Mouse (Mus musculus) liver, embryonic 14.5 days (tissue): ENCODE results near the gene Rtp3. TPM values are rescaled to one million over a fixed set of nuclear protein-coding genes. Genes with fewer than 3 reads are reported as not detected.
A peak's percentile ranks its signal among the peaks of the same experiment; 100 is the strongest.

Source experiments
- ATAC-seq: fragments of 200-750 bp; cut with Nextera tagmentation; 2 replicates; pipeline ENCODE4 v1.8.0; 2017; ENCODE audit warnings: moderate number of reproducible peaks, mild to moderate bottlenecking, moderate library complexity; ENCODE audit not compliant: insufficient read depth
- DNase-seq, 3 experiments: peaks; one replicate each; pipeline ENCODE4 v3.0.0-alpha.2; 2012 to 2013; ENCODE audit warnings: low read depth in 3 of 3, low spot score in 3 of 3
- H3K27ac ChIP-seq: fragments of 300-500 bp; sonication (generic); 2 replicates; pipeline ENCODE4 v1.5.1; 2014; ENCODE audit warnings: moderate library complexity, mild to moderate bottlenecking, control low read depth, inconsistent platforms
- H3K27me3 ChIP-seq: fragments of 300-500 bp; sonication (generic); 2 replicates; pipeline ENCODE4 v1.6.1; 2014; ENCODE audit warnings: mild to moderate bottlenecking, low read length, moderate library complexity; ENCODE audit not compliant: control insufficient read depth, insufficient read depth
- H3K36me3 ChIP-seq: fragments of 300-500 bp; sonication (generic); replicated peaks from 2 replicates; pipeline ENCODE4 v1.6.1; 2014; ENCODE audit warnings: low read depth; ENCODE audit not compliant: control insufficient read depth, insufficient read depth
- H3K4me1 ChIP-seq, 2 experiments: fragments of 200-500 bp in 1 of 2; fragments of 300-500 bp in 1 of 2; sonication (generic) in 1 of 2; replicated peaks; 2 replicates each; pipeline ENCODE4 v1.6.1; 2012 to 2014; ENCODE audit warnings: antibody characterized with exemption in 1 of 2, inconsistent platforms in 1 of 2, low read length in 1 of 2; ENCODE audit not compliant: control insufficient read depth in 2 of 2, insufficient read depth in 2 of 2
- H3K4me2 ChIP-seq: fragments of 300-500 bp; sonication (generic); 2 replicates; pipeline ENCODE4 v1.6.1; 2014; ENCODE audit warnings: low read depth, mild to moderate bottlenecking, control low read depth, moderate library complexity
- H3K4me3 ChIP-seq, 2 experiments: fragments of 200-500 bp in 1 of 2; fragments of 300-500 bp in 1 of 2; sonication (generic) in 1 of 2; 2 replicates each; pipeline ENCODE4 v1.5.1; 2012 to 2014; ENCODE audit warnings: low read depth in 2 of 2, low read length in 2 of 2, mild to moderate bottlenecking in 2 of 2, control low read depth in 1 of 2, inconsistent platforms in 1 of 2, moderate library complexity in 1 of 2; ENCODE audit not compliant: insufficient read depth in 1 of 2
- H3K9ac ChIP-seq: fragments of 300-500 bp; sonication (generic); replicated peaks from 2 replicates; pipeline ENCODE4 v1.6.1; 2014; ENCODE audit warnings: mild to moderate bottlenecking, control low read depth, moderate library complexity
- H3K9me3 ChIP-seq: fragments of 300-500 bp; sonication (generic); 2 replicates; pipeline ENCODE4 v1.6.1; 2016; ENCODE audit warnings: low read length, mixed read lengths; ENCODE audit not compliant: control insufficient read depth
- CTCF ChIP-seq: IDR thresholded peaks from 2 replicates; pipeline ENCODE4 v1.5.1; 2016; ENCODE audit warnings: antibody characterized with exemption, low read depth, control low read depth
- EP300 ChIP-seq: IDR thresholded peaks from 2 replicates; pipeline ENCODE4 v1.6.1; 2016; ENCODE audit warnings: antibody characterized with exemption, low read depth
- WGBS: fragments of 180-500 bp; shearing (Covaris S2); extraction: QIAGEN DNeasy Blood & Tissue Kit; methylation state at CpG from one replicate; pipeline ENCODE4 v1.1.7; 2014; ENCODE audit not compliant: insufficient replicate concordance; 5-methylcytosine and 5-hydroxymethylcytosine counted together
- polyA plus RNA-seq, 2 experiments: library from polyadenylated mRNA; depleted of rRNA in 1 of 2; stranded (reverse) in 1 of 2; unstranded in 1 of 2; fragments of >200 nt; fragmentation: Nextera tagmentation in 1 of 2; extraction: Ambion mirVana in 1 of 2; gene quantifications; 2 replicates each; pipeline versions ENCODE4 v1.2.1 to v1.2.3; 2012 to 2014

The Rtp3 gene
- polyA plus RNA-seq, 2 experiments: 15.6 to 26.0 TPM

DNA sequence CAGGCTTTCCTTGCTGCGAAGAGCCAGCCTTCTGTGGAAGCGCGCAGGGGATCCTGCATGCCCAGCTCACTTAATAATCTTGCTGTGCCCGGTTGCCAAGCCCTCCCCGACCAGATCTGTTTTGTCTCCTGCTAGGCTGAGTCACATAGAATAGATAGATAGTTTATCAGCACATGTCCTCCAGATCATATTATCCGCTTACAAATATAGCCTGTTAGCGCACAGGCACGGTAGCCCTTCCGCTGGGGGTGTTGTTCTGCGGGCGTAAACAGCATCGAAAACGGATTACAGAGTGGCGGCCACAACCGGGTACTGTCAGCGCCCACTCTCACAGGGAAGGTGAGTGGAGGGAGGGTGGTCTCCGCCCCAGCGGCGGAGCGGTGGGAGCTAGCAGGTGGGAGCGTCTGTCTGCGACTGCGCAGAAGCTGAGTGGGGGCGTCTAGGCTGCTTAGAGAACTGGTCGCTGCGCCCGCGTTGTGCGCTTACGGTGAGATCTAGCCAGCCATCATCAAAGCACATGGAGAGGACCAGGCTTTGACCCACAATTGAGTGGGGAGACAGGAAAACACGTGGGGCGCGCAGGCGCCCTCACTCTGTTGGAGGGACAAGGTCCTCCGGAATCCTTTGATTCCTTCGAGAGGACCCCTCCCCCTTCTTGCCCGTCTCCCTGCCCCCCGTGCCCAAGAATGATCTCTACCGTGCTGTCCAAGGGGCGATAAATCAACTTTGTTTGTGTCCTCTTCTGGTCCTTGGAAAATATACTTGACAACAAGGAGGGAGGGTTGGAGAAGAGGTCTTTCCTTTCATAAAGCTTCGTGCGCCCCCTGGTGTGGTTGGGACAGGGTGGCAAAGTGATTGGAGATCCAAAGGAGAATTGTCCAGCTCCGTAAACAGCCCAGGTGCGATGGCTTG, 36.6 kb downstream of the Rtp3 start:
- WGBS: 2% methylated on average over 44 of the region's 44 CpGs
- DNase-seq: peak in 2 of 3 experiments; percentile 14 to 18
- Histone ChIP-seq H3K27ac (no peak overlapping the region), H3K27me3 (no peaks in the 10 kb centered on the region; the same call in none of the 2 replicates), H3K4me1 (peaks cover 0 to 6% of the 10 kb centered on the region in 2 experiments; a peak in 2 of 4 replicates), H3K4me2 (peak overlapping the region; percentile 65), H3K36me3 (no peaks in the 10 kb centered on the region), H3K4me3 (peak overlapping the region; percentile 43 to 52), H3K9me3 (no peaks in the 10 kb centered on the region), H3K9ac (no peak overlapping the region)
- TF ChIP-seq EP300: no peak
- TF ChIP-seq CTCF: peak; percentile 64
- ATAC-seq: peak; percentile 31; the same call in 1 of the 2 replicates

DNA sequence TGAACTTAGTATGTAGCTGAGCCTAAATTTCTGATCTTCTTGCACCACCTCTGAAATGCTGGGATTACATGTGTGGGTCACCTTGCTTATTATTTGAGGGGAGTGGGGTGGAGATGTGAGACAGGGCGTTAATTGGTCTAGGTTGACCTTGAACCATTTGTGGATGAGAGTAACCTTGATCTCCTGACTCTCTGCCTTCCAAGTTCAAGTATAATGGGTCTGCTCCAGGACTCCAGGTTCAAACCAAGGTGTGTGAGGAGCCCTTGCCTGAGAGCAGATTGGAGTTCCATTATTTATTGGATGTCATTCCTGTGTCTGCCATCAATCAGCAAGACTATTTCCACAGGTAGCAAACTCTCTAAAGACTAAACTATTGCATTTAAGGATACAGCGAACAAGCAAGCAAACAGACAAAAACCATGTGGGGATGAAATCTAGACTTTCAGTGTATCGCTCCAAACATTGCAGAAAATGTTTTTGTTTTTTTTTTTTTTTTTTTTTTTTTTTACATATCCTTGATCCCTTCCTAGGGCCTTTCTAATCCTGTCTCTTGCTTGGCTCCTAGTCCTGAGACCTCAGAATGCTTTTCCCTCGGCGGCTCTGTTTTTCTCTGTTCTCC, 37.3 kb downstream of the Rtp3 start:
- H3K36me3 ChIP-seq: no peaks in the 10 kb centered on the region
- H3K27me3 ChIP-seq: no peaks in the 10 kb centered on the region; the same call in none of the 2 replicates
- H3K9ac ChIP-seq: no peak overlapping the region
- H3K4me1 ChIP-seq: peaks cover 0 to 8% of the 10 kb centered on the region in 2 experiments; a peak in 2 of 4 replicates
- no peaks in the 10 kb centered on the region for H3K9me3 ChIP-seq
- H3K4me2 ChIP-seq: peak overlapping the region; percentile 65
- 42% methylated on average over 5 of the region's 5 CpGs for WGBS
- TF ChIP-seq EP300 (no peak), CTCF (no peak)
- ATAC-seq: no peak
- no peak overlapping the region; a peak in 1 of 4 replicates for H3K4me3 ChIP-seq
- DNase-seq: no peak
- H3K27ac ChIP-seq: no peak overlapping the region

- ATAC-seq (no peak), DNase-seq (no peak)
- TF ChIP-seq CTCF (no peak), EP300 (no peak)
- H3K36me3 ChIP-seq: no peaks in the 10 kb centered on the region
- 26% methylated on average over 6 of the region's 6 CpGs for WGBS
- no peaks in the 10 kb centered on the region for H3K9me3 ChIP-seq
- peaks cover 0 to 13% of the 10 kb centered on the region in 2 experiments; a peak in 2 of 4 replicates for H3K4me1 ChIP-seq
- H3K4me3 ChIP-seq: no peak overlapping the region
- H3K27me3 ChIP-seq: no peaks in the 10 kb centered on the region; the same call in none of the 2 replicates
- H3K4me2 ChIP-seq: no peak overlapping the region
- H3K27ac ChIP-seq: no peak overlapping the region
- H3K9ac ChIP-seq: no peak overlapping the region
Measured at GRCm38 (mm10) chr9:110952398-110952797, 38.0 kb downstream of the Rtp3 start.

GRCm38 (mm10) chr9:110951866-110952265, 38.5 kb downstream of the Rtp3 start:
- H3K36me3 ChIP-seq: no peaks in the 10 kb centered on the region
- WGBS: 72% methylated on average over 13 of the region's 13 CpGs
- H3K9me3 ChIP-seq: no peaks in the 10 kb centered on the region
- H3K27me3 ChIP-seq: no peaks in the 10 kb centered on the region; the same call in none of the 2 replicates
- no peak overlapping the region for H3K27ac ChIP-seq
- ATAC-seq (no peak), DNase-seq (no peak)
- no peak overlapping the region for H3K4me3 ChIP-seq
- no peak overlapping the region for H3K4me2 ChIP-seq
- no peak overlapping the region for H3K9ac ChIP-seq
- no peak for TF ChIP-seq EP300
- TF ChIP-seq CTCF: no peak
- peaks cover 0 to 15% of the 10 kb centered on the region in 2 experiments; a peak in 2 of 4 replicates for H3K4me1 ChIP-seq

DNA sequence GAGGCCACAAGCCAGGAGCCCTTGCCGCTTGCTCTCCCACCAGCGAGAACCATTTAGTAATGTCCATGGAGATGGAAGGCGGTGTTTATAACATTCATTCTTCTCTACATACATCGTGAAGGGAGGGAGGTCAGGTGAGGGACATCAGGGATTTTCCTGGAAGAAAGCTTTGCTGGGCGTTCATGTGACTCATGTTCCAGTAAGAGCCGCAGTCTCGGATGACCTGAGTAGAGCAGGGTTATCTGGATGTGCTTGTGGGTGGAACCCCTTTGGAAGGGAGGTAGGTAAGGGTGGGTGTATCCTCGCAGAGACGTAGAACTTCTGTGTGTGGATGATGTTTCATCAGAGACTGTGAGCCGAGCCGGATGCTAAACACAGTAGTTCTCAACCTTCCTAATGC, 39.0 kb downstream of the Rtp3 start, which contains the start of gene Lrrc2:
Gene Lrrc2 (plus strand): TSS at position 149 of the 400 bp plus-strand sequence.
- no peak for TF ChIP-seq EP300
- TF ChIP-seq CTCF: no peak
- no peak within 1 kb of the TSS for H3K27ac ChIP-seq
- H3K4me3 ChIP-seq: no peak within 1 kb of the TSS
- WGBS: 49% methylated on average over 11 of the region's 11 CpGs
- no peaks in the 10 kb centered on the region for H3K36me3 ChIP-seq
- DNase-seq (no peak), ATAC-seq (no peak)
- no peak within 1 kb of the TSS for H3K4me2 ChIP-seq
- H3K4me1 ChIP-seq: peaks cover 0 to 15% of the 10 kb centered on the region in 2 experiments; a peak in 2 of 4 replicates
- no peaks in the 10 kb centered on the region for H3K9me3 ChIP-seq
- no peak within 1 kb of the TSS for H3K9ac ChIP-seq
- peaks cover 4% of the 10 kb centered on the region for H3K27me3 ChIP-seq
